8 mouse cellular contexts compared by ENCODE assay signal in genomic region chr5:130852182-130852581, GRCm38 (mm10).
DNase-seq lines count a peak whose midpoint lies in the region; ATAC-seq lines count a peak whose summit lies in the region.

No protein-coding gene starts in this region.

- H3K9ac ChIP-seq in kidney, embryonic 14.5 days (ENCODE audit: low read depth, low read length): peak overlapping the region; percentile 20; the same call in 1 of the 2 replicates
- no peak overlapping the region for H3K9ac ChIP-seq in hindbrain, embryonic 15.5 days
- H3K9ac ChIP-seq in midbrain, embryonic 12.5 days (replicated peaks): no peak overlapping the region

- no peak overlapping the region for H3K27ac ChIP-seq in kidney, embryonic 14.5 days (ENCODE audit: low read depth, low read length)
- no peak overlapping the region for H3K27ac ChIP-seq in hindbrain, embryonic 15.5 days (replicated peaks)
- no peak overlapping the region for H3K27ac ChIP-seq in midbrain, embryonic 12.5 days (replicated peaks)

- peaks cover 2% of the 10 kb centered on the region; the same call in 1 of the 2 replicates for H3K4me1 ChIP-seq in kidney, embryonic 14.5 days (ENCODE audit: control insufficient read depth, insufficient read depth, low read length)
- no peaks in the 10 kb centered on the region for H3K4me1 ChIP-seq in hindbrain, embryonic 15.5 days (replicated peaks)
- H3K4me1 ChIP-seq in midbrain, embryonic 12.5 days: 0 out of 2 replicates have a peak, but pooled peaks cover 5% of the 10 kb centered on the region

- H3K4me2 ChIP-seq in kidney, embryonic 14.5 days (replicated peaks; ENCODE audit: low read depth, low read length): peak overlapping the region; percentile 12; the same call in 1 of the 2 replicates
- peak overlapping the region; percentile 36 for H3K4me2 ChIP-seq in hindbrain, embryonic 15.5 days
- peak overlapping the region; percentile 26; the same call in 1 of the 2 replicates for H3K4me2 ChIP-seq in midbrain, embryonic 12.5 days (replicated peaks)

- 6% methylated on average over 11 of the region's 11 CpGs for WGBS in kidney, embryonic 14.5 days
- WGBS in hindbrain, embryonic 15.5 days: 10% methylated on average over 11 of the region's 11 CpGs
- 7% methylated on average over 11 of the region's 11 CpGs for WGBS in midbrain, embryonic 12.5 days

- intact Hi-C loops in left cerebral cortex, postnatal 4 days (cut with DNase I): loop anchor here (2.0 to 10.0 kb wide), 3 partner anchors 407 to 577 kb away; no protein-coding TSS in a partner anchor

- H3K4me3 ChIP-seq in kidney, embryonic 14.5 days (ENCODE audit: low read length): peak overlapping the region; percentile 12; the same call in 1 of the 2 replicates
- H3K4me3 ChIP-seq in hindbrain, embryonic 15.5 days: no peak overlapping the region
- H3K4me3 ChIP-seq in midbrain, embryonic 12.5 days: no peak overlapping the region

- H3K36me3 ChIP-seq in kidney, embryonic 14.5 days (ENCODE audit: control insufficient read depth, insufficient read depth, low read length): no peaks in the 10 kb centered on the region
- H3K36me3 ChIP-seq in hindbrain, embryonic 15.5 days: no peaks in the 10 kb centered on the region
- no peaks in the 10 kb centered on the region for H3K36me3 ChIP-seq in midbrain, embryonic 12.5 days

- no peaks in the 10 kb centered on the region for H3K27me3 ChIP-seq in kidney, embryonic 14.5 days (ENCODE audit: control insufficient read depth, insufficient read depth, low read length)
- no peaks in the 10 kb centered on the region for H3K27me3 ChIP-seq in hindbrain, embryonic 15.5 days
- peaks cover 3% of the 10 kb centered on the region; the same call in 1 of the 2 replicates for H3K27me3 ChIP-seq in midbrain, embryonic 12.5 days

- H3K9me3 ChIP-seq in kidney, embryonic 14.5 days (ENCODE audit: control insufficient read depth, low read length): no peaks in the 10 kb centered on the region
- no peaks in the 10 kb centered on the region for H3K9me3 ChIP-seq in hindbrain, embryonic 15.5 days
- no peaks in the 10 kb centered on the region for H3K9me3 ChIP-seq in midbrain, embryonic 12.5 days

- no peak for ATAC-seq in kidney, embryonic 14.5 days (ENCODE audit: low FRiP score, low TSS enrichment)
- no peak for ATAC-seq in hindbrain, embryonic 15.5 days (ENCODE audit: low FRiP score, low read depth)
- no peak for ATAC-seq in midbrain, embryonic 12.5 days (ENCODE audit: low FRiP score, low read depth)

- no peak for DNase-seq in kidney, adult 8-10 months
- DNase-seq in embryo, embryonic 11 days: peak; percentile 50
- DNase-seq in left cerebral cortex, postnatal 4 days: no peak
- DNase-seq in adrenal gland, postnatal 25 days: no peak
- DNase-seq in thymus, postnatal 14 days: no peak
